Mouse (Mus musculus): ENCODE results near the gene Dgat2l6.

The Dgat2l6 gene

DNA sequence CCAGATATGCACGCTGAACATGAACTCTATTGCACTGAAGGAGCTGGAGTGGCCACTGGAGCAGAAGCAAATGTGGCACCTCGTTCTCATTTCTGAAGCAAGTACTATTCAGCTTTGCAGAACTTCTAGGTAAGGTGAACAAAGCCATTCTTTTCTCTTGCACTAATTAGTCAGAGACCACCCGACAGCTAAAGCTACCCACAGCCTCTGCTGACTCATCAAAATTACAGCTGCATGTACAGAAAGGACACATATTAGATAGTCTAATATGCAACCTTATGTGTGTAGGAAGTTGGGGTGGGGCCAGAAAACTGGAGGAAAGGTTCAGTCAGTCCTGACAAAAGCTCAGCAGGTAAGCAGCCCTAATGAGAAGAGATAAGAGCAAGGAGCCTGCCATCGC, at the start of gene Dgat2l6:
Gene Dgat2l6 (plus strand): TSS at position 368 of the 400 bp plus-strand sequence.
- no peak for DNase-seq

DNA sequence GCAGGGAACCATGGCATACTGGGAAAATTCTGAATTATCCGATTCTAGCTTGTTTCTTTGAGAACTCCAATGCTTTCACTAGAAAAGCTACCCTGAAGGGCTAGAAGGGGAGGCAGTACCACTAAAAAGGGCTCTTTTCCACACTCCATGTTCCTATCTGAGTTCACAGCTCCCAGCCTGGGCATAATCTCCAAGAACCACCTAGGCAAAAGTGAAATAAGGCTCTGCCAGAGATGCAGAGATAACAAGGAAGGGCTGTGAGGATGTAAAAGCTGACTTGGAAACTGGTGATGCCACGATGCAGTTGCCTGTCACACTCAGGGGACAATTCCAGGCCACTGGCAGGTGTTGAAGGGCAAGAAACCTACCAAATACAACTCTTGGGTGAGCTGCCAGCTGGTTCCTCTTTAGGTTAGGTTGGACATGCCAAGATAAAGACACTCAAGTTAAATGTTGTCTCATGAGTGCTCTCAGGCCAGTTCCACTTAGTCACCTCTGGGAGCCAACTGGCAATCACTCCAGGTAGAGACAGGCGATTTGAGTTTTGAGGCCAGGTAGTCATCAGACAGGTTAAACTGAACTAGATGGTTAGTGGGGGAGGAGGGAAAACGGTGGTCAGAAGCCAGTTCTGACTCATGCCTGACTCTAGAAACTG, 48.9 kb upstream of the Dgat2l6 start:
- no peak for DNase-seq

DNA sequence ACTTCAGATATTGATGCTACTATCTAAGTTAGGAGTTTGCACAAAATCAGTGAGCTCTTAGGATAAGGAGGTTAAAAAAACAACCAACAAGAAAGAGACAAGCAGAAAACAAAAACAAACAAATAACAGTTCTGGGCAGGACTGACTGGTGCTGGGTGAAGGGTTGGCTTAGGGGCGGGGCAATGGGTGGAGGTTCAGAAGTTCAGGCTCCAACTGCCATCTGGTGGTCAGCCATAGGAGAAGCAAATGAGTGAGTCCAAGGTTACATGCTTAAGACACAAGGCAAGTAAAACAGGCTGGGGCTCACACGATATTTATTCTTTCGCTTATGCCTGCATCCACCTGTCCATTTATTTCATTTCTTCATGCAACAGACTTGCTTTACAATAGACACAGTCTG, 44.3 kb upstream of the Dgat2l6 start:
- peak; percentile 72 to 84 for DNase-seq

DNA sequence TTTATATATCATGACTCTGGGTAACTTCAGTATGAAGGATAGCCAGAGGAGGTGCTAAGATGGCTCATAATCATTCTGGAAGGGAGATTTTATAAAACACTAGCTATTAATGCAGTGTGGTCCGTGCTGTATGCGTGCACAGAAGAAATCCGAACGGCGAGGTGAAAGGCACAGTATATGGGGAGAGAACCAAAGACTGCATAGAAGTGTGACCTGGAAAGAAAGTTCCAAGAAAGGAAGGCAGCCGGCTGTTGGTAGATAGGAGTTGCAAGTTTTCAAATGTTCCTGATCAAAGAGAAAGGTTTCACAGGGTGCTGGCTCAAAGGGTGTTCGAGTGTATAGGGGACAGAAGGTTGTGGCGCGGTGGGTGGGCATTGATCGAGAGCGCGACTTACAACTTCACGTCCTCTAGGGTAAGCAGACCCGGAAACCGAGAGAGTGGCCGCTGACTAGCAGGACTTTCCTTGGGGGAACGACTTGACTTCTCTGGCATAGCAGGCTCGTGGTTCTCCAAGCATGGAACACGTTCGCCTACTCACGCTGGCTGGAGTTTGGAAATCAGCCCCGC, 31.1 kb upstream of the Dgat2l6 start:
- no peak for DNase-seq

DNA sequence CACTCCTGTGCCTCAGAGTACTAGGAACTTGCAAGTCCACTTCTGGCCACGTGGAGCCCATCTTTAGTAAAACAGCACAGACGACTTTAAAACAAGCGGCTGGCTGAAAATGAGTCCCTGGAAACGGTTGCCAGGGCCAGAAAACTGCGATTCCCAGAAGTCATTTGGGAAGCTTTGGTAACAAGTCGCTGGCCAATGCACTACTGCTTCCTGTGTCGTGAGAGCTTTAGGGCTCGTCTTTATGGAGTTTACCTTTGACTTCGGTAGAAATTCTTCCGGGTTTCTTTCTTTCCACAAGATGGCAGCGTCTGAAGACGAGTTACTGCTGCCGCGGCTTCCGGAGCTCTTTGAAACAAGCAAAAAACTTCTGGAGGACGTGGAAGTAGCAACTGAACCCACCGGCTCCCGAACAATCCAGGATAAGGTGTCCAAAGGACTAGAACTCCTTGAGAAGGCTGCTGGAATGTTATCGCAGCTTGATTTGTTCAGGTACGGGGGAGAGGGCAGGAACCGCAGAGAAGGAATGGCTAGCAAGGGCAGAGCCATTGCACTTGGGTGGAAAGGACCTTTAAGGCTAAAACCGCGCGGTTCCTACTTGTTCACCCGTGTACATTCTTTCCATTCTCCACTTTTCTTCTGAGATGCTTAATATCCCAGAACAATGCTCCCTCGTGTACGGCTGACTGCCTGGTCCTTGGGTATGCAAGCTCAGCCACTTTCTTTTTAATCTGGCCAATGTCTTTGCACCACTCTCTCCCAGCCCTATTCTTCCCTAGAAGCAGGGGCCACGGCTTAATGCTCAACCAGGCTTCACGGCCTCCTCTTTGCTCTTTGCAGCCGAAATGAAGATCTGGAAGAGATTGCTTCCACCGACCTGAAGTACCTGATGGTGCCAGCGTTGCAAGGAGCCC, 30.3 kb upstream of the Dgat2l6 start, which contains the start of gene Igbp1:
Gene Igbp1 (plus strand): TSS at position 224 of the 911 bp plus-strand sequence.
- DNase-seq = peak; percentile 82 to 91

DNA sequence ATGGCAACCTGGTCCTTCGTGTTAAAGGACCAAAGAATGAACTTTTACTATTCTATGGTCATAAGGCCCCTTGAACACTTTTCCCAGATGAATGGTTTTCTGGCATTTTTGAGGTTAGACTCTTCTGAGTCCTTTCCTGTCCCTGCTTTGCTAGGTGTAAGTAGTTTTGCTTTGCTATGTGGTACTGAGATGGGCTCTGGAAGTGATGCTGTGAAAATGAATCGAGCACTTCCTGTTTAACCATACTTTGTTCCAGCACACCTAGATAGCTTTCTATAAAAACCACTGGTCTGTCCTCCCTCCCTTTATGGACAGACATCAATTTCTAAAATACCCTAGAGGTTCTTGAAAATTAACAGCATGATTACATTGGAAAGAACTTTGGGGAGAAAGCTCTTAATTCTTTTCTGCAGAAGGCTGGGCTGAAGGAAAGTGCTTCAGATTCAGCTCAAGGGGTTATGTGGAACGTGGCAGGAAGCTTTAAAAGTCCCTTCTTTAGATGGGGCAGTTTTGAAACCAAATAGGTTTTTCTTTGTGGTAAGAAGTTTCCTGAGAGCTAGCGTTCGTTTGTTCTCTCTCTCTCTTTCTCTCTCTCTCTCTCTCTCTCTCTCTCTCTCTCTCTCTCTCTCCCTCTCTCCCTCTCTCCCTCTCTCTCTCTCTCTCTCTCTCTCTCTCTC, 20.3 kb upstream of the Dgat2l6 start:
- DNase-seq = no peak

DNA sequence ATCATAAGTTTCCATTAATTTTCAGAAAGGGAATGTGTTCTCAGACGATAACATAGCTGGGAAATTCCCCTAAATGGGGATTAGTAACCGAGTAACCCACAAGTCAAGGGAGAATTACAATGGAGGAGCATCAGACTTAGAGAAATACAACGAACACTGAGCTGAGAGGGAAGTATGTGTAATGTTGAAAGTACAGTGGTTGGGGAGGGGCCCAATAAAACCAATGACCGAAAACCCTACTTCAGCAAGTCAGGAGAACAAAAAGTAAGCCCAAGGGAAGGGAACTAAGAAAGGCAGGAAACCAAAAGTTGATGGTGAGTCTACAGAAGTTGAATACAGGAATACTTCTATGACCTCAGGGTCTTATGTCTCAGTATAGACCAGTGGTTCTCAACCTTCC, 16.5 kb upstream of the Dgat2l6 start:
- DNase-seq = no peak

DNA sequence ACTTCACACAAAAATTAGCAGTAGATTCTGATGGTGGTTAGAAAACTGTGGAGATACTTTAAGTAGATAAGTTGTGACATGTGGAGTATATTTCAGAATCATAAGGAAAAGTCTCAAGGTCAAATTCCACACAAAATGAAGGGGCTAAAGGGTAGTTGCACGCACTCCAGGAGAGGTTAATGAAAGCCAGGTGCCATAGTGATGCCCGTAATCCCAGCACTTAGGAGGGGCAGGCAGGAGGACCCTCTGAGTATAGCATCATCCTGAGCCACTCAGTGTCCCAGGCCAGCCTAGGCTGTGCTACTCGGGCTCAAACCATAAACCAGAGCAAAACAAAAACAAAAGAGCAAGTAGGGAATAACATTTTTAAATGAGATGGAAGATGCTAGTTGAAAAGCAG, 14.7 kb upstream of the Dgat2l6 start:
- no peak for DNase-seq

DNA sequence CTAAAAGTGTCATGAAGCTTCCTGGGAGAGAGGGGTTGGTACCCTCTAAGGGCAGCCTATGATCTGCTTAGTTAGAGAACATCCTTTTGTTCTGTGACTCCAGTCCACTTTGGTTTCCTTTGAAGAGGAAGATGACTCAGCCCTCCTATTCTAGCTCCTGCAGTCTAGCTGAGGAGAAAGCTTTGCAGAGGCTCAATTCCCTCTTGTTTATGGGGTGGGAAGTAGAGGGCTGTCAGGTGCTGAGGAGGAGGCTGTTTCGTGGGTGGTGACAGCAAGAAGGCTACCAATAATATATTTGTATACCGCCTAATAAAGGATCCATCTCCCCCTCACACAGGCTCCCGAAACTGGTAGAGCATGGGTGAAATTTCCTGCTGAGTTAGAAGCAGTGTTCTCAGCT, 8.0 kb upstream of the Dgat2l6 start:
- DNase-seq = no peak

DNA sequence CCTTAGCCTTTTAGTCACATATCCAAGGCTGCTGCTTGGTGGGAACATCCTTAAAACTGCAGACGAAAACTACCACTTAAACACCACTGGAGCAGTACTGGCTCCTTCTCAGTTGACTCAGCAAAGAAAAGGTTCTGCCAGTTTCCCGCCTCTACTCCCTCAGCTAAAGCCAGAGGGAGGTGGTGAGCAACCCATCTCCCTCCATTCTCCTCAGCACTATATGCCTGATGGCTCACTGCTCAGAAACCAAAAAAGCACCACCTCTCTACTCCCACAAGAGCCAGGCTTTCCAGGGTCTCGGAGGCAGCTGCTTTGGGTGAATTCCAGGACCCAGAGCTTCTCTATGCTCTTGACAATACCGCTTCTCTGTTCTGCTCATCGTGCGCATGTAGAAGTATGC, 7.0 kb upstream of the Dgat2l6 start:
- DNase-seq = no peak

DNA sequence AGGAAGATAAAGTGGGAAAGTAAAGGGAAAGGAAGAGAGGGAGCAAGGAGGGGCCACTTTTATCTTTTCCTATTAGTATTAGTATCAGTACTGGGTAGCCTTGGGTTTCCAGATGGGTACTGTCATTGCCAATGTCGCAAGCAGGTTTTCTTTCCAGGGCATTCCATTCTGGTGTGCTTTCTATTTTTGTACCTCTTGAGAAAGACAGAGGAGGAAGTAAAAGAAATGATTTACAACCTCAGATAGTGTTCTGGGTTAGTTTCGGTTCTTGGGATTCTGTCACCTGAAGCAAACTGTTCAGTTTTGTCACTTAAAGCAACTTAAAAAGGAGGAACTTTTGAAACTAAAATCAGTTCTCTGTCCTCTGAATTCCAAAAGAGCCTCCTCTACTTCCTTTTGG, 6.1 kb upstream of the Dgat2l6 start:
- DNase-seq = no peak

DNA sequence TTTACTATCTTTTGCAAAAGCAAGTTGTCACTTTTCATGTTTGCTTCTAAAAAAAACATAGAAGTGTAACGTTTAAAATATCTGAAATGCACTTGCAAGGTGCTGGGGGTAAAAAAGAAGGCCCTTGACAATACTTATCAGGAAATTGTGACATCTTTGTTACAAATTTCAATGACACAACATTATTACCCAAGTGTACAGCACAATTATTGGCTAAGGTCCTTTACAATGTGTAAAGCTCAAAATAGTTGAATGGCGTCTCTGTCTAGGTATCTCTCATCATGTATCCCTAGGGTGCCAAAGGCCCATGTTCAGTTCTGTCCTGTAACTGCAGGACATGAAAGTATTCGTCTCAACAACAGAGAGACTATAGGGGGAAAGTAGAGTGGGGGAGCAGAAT, 31.4 kb downstream of the Dgat2l6 start:
- no peak for DNase-seq

DNA sequence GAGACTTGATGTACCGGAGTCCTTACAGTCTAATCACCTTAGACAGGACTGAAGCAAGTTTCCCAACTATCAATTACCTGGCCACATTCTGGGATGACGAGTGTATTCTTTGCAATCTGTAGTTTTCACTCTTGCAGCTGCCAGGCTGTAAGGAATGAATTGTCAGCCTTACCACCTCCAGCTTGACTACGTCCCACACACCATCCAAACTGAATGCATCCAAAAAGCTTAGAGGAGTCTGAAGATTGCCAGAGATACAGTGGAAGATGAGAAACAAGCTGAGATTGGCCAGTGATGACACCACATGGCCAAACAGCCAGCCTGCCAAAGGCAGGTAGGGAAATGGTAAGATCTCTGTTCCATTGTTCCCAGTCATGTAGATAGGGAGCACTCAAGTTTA, 41.1 kb downstream of the Dgat2l6 start:
- no peak for DNase-seq

DNA sequence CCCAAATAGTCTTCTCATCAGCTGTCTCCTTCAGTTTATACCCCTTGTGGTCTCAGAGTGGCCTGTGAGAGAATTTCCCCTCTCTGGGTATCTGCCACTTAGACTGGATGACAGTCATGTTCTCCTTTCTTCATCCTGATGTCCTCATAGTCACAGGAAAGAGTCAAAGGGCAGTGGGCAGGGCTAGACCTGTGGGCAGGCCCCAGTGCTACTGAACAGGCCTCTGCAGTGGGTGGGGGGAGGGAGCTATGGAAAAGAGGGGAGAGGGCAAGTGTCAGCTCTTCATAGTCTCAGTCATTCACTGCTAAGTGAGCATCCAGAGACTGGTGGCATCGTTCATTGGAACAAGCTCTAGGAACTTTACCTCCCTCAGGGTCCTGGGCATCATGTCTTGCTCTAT, 47.3 kb downstream of the Dgat2l6 start, which contains the start of gene Awat1:
Gene Awat1 (plus strand): TSS at position 301 of the 400 bp plus-strand sequence.
- no peak for DNase-seq

DNA sequence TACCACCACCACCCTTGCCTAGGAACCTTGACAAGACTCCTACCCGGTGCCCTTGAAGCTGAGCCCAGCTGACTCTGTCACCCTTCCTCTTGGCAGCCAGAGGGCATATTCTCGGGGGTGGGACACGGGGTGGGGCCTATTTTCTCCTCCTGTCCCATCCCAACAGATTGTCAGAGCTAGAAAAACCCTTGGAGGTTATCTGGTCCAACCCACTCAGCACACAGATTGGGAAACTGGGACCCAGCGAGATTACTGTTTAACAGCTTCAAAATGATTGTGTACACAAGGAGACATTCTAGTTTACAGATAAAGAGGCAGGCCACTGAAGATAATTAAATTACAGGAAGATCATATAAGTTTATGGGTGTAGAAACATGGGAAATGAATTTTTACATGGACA, 70.2 kb downstream of the Dgat2l6 start, which contains the start of gene P2ry4:
Gene P2ry4 (minus strand): TSS at position 79 of the 400 bp plus-strand sequence.
- DNase-seq = no peak
